ENCODE assay signal across 11 mouse cellular contexts in the genomic region with DNA sequence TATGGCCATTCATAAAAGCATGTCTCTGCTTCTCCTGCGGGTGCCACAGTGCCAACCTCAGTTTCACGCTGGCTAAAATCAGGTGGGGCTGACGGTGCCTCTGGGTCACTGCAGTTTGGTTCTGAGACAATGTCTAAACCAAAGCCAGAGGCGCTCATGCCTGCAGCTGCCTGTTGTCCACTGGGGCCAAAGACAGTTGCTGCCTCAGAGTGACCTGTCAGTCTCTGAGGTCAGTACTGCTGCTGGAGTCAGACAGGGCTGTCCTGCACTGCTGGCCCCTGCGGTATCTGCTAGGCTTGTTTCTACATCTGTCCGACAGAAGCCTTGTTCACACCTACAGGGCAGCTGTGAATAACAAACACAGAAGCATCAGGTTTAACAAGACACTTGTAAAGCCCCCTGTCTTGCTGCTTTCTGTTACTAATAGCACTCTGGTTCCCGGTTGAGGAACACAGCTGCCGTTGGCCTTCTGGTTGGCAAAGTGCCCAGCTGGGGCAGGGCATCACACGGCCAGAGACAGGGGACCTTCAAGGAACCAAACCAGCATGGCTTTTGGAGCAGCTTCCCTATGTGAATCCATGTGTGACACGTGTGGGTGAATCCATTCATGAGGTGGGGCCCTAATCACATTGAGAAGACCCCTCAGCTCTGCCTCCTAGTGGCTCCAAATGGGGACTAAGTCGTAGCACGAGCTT.
DNase-seq lines count a peak whose midpoint lies in the region; ATAC-seq and TF ChIP-seq lines count a peak whose summit lies in the region.
"Had no signal": no experiment of that assay in that cellular context is flagged by ENCODE, and none has a peak within 500 bp of the region (broad histone marks: within the 10 kb centered on the region; RNA-seq: fewer than 3 reads in every experiment).

No protein-coding gene starts in this region.

- H3K4me2 ChIP-seq in kidney, postnatal 0 days (ENCODE audit: low read length), result no peak overlapping the region
- no peak overlapping the region for H3K4me2 ChIP-seq in stomach, embryonic 15.5 days
- no peak overlapping the region for H3K4me2 ChIP-seq in forebrain, embryonic 11.5 days (ENCODE audit: low read depth, low read length, severe bottlenecking)
- H3K4me2 ChIP-seq: neural tube, embryonic 13.5 days had no signal

- H3K4me3 ChIP-seq in kidney, postnatal 0 days (replicated peaks; ENCODE audit: low read depth, low read length), result no peak overlapping the region
- no peak overlapping the region for H3K4me3 ChIP-seq in stomach, embryonic 15.5 days (replicated peaks)
- no peak overlapping the region for H3K4me3 ChIP-seq in forebrain, embryonic 11.5 days (ENCODE audit: low read depth, low read length)
- H3K4me3 ChIP-seq: erythroblast, embryonic 14.5 days; neural tube, embryonic 13.5 days had no signal

- no peaks in the 10 kb centered on the region for H3K9me3 ChIP-seq in kidney, postnatal 0 days (replicated peaks; ENCODE audit: low read length)
- H3K9me3 ChIP-seq in stomach, embryonic 15.5 days, result no peaks in the 10 kb centered on the region
- H3K9me3 ChIP-seq in forebrain, embryonic 11.5 days (ENCODE audit: control insufficient read depth, low read length), result no peaks in the 10 kb centered on the region
- H3K9me3 ChIP-seq: neural tube, embryonic 13.5 days had no signal

- H3K4me1 ChIP-seq in kidney, postnatal 0 days (replicated peaks; ENCODE audit: insufficient read depth, low read length), result 0 out of 2 replicates have a peak, but pooled peaks cover 5% of the 10 kb centered on the region
- H3K4me1 ChIP-seq in stomach, embryonic 15.5 days, result peaks cover 27% of the 10 kb centered on the region
- H3K4me1 ChIP-seq in forebrain, embryonic 11.5 days (replicated peaks; ENCODE audit: control insufficient read depth, insufficient read depth, low read length), result no peaks in the 10 kb centered on the region

- peak; percentile 42 to 61 for DNase-seq in cerebellum, postnatal 14 days
- no peak for DNase-seq in cerebellum, adult 11 months
- DNase-seq in kidney, postnatal 0 days (ENCODE audit: low spot score), result peak; percentile 34
- DNase-seq in kidney, adult 18-20 months, result no peak
- peak; percentile 53 for DNase-seq in ovary, postnatal 36 days (ENCODE audit: low spot score)
- no peak for DNase-seq in ovary, adult 18-20 months (ENCODE audit: low spot score)
- DNase-seq in forebrain, embryonic 11.5 days (ENCODE audit: low spot score), result no peak
- DNase-seq: cerebellum, adult 11-12 months had no signal

- 41% methylated on average over 12 of the region's 12 CpGs for WGBS in kidney, postnatal 0 days
- 48% methylated on average over 12 of the region's 12 CpGs for WGBS in stomach, embryonic 15.5 days
- WGBS in forebrain, embryonic 11.5 days, result 66% methylated on average over 12 of the region's 12 CpGs

- no peak overlapping the region for H3K27ac ChIP-seq in kidney, postnatal 0 days
- no peak overlapping the region for H3K27ac ChIP-seq in stomach, embryonic 15.5 days
- H3K27ac ChIP-seq in forebrain, embryonic 11.5 days (ENCODE audit: low read depth, low read length), result no peak overlapping the region
- H3K27ac ChIP-seq: neural tube, embryonic 13.5 days had no signal

- H3K9ac ChIP-seq in kidney, postnatal 0 days (ENCODE audit: low read depth, low read length), result no peak overlapping the region
- no peak overlapping the region for H3K9ac ChIP-seq in stomach, embryonic 15.5 days
- no peak overlapping the region for H3K9ac ChIP-seq in forebrain, embryonic 11.5 days (ENCODE audit: low read length)
- H3K9ac ChIP-seq: neural tube, embryonic 13.5 days had no signal

- H3K27me3 ChIP-seq in kidney, postnatal 0 days (ENCODE audit: insufficient read depth, low read length), result no peaks in the 10 kb centered on the region
- no peaks in the 10 kb centered on the region for H3K27me3 ChIP-seq in stomach, embryonic 15.5 days (replicated peaks)
- no peaks in the 10 kb centered on the region for H3K27me3 ChIP-seq in forebrain, embryonic 11.5 days (ENCODE audit: control insufficient read depth, insufficient read depth, low read length)
- H3K27me3 ChIP-seq: neural tube, embryonic 13.5 days had no signal

- ATAC-seq in kidney, postnatal 0 days (replicated peaks; ENCODE audit: low FRiP score, low read depth), result no peak
- peak; percentile 10; the same call in 1 of the 2 replicates for ATAC-seq in stomach, embryonic 15.5 days (ENCODE audit: insufficient read depth, low FRiP score, low read depth)
- no peak for ATAC-seq in forebrain, embryonic 11.5 days (replicated peaks; ENCODE audit: low FRiP score)

- no peaks in the 10 kb centered on the region for H3K36me3 ChIP-seq in kidney, postnatal 0 days (ENCODE audit: insufficient read depth, low read length)
- H3K36me3 ChIP-seq in stomach, embryonic 15.5 days, result no peaks in the 10 kb centered on the region
- no peaks in the 10 kb centered on the region for H3K36me3 ChIP-seq in forebrain, embryonic 11.5 days (ENCODE audit: control insufficient read depth, insufficient read depth, low read length)
- H3K36me3 ChIP-seq: neural tube, embryonic 13.5 days had no signal

- TF ChIP-seq CTCF in kidney, postnatal 0 days (IDR thresholded peaks at IDR 0.05; ENCODE audit: low read depth), result peak; percentile 32; the same call in 1 of the 2 replicates

Comparison
In these comparisons a context has a peak if more than half of its experiments do, and no peak if none do; other contexts are left out.
1. DNase-seq: peak in cerebellum, postnatal 14 days (2 of 2), kidney, postnatal 0 days (single experiment) and ovary, postnatal 36 days (single experiment); none in cerebellum, adult 11 months (single experiment), kidney, adult 18-20 months (single experiment), ovary, adult 18-20 months (single experiment) and forebrain, embryonic 11.5 days (single experiment).